In genomic region chr4:131119621-131120020, GRCm38 (mm10) we compare ENCODE assay signal across 17 mouse cellular contexts.
DNase-seq lines count a peak whose midpoint lies in the region; ATAC-seq lines count a peak whose summit lies in the region.
"Had no signal": no experiment of that assay in that cellular context is flagged by ENCODE, and none has a peak within 500 bp of the region (broad histone marks: within the 10 kb centered on the region; RNA-seq: fewer than 3 reads in every experiment).

No protein-coding gene starts in this region.

- no peak for ATAC-seq in cerebellum, adult (ENCODE audit: insufficient number of reproducible peaks, low FRiP score, low TSS enrichment)
- ATAC-seq: forebrain, embryonic 13.5 days; liver, embryonic 12.5 days; midbrain, embryonic 13.5 days had no signal

- intact Hi-C loops in left cerebral cortex, postnatal 10 days (cut with DNase I) = no loop called here

- peak; percentile 75 for DNase-seq in cerebellum, adult 11-12 months
- DNase-seq in brain, adult 2 months (ENCODE audit: low read depth, low spot score) = peak; percentile 79
- peak; percentile 82 for DNase-seq in cerebellum, adult 9-11 months
- DNase-seq in kidney, adult 9 months = peak; percentile 82
- DNase-seq in spleen, adult 18-20 months = no peak
- DNase-seq in left cerebral cortex, postnatal 10 days (ENCODE audit: extremely low spot score in 1 of 2, low spot score in 2 of 2) = no peak
- no peak for DNase-seq in testis, postnatal 14 days (ENCODE audit: low spot score)
- DNase-seq: adrenal gland, postnatal 14 days; gastrocnemius, adult 2 months; layer of hippocampus, adult 9-11 months; lung, adult 18-20 months; lung, postnatal 10 days; thymus, postnatal 14 days had no signal

Comparison
In these comparisons a context has a peak if more than half of its experiments do, and no peak if none do; other contexts are left out.
1. DNase-seq: peak in cerebellum, adult 11-12 months (single experiment), brain, adult 2 months (single experiment), cerebellum, adult 9-11 months (single experiment) and kidney, adult 9 months (single experiment); none in spleen, adult 18-20 months (0 of 2), left cerebral cortex, postnatal 10 days (0 of 2) and testis, postnatal 14 days (single experiment).